Mouse (Mus musculus) lung, adult 2 months (tissue): ENCODE measurements around the gene Adgrf1.

Experiments used
- CTCF ChIP-seq: fragments of 200-500 bp; IDR thresholded peaks from 2 replicates; pipeline ENCODE4 v1.5.1; 2011; ENCODE audit warnings: mild to moderate bottlenecking, low read length, control low read depth; ENCODE audit not compliant: insufficient read depth
- POLR2A ChIP-seq: fragments of 200-500 bp; IDR thresholded peaks from 2 replicates; pipeline ENCODE4 v1.6.1; 2011; ENCODE audit warnings: low read depth, mild to moderate bottlenecking, control low read depth, low read length, borderline replicate concordance; ENCODE audit errors: extremely low read depth

DNA sequence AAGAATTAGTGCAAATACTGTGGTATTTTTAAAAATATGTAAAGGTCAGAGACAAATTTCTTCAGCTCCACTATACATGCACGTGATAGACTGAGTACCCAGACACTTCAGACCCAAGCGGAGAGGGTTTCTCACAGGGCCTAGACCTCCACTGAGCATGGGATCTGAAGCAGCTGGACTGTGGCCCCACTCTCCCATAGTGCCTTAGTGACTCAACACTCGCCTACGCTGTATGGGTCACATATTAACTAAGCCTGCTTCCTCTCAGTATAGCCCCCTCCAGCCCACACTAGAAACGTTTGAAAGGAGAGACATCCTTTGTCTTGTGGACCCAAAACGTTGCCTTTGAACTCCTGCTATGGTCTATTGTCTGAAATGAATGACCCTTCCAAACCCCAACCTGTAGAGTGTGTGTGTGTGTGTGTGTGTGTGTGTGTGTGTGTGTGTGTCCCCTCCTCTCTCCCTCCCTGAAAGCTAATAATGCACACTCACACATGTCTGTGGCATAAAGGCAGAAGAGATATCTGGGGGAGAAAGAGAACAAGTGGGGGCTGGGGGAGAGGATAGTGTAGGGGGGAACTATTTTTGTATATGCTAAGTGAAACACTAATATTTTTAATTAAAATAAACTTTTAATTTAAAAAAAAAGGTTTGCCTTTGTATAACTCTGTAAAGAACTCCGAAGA lies 56.0 kb downstream of the Adgrf1 start:
- TF ChIP-seq CTCF = no peak
- no peak for TF ChIP-seq POLR2A
